Mouse (Mus musculus) spleen, adult 18-20 months (tissue): ENCODE data around the gene Tiam1.

Source experiments
- DNase-seq, 2 experiments: peaks; one replicate each; pipeline ENCODE4 v3.0.0; 2022; ENCODE audit warnings: mixed read lengths in 2 of 2

Gene Tiam1

DNA sequence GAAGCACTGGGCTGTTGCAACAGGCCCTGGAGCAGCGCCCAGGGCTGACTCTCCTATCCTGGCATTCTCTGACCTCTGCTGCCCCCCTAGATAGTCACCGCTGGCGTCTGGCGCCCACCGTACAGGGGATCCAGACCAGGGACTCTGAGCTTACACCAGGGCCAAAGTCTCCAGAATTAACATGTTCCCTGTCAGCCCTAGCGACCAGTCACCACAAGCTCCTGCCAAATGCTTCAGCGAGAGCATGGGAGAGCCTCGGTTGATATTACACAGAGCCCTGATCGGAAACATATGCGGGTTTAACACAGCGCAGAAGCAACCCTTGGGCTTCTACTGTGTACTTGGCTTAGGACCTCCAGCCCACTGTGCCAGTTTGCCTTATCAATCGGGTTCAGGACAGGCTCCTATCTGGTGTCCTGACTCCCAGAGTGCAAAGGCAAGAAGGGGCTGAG is 151.8 kb downstream of the Tiam1 start:
- no peak for DNase-seq

DNA sequence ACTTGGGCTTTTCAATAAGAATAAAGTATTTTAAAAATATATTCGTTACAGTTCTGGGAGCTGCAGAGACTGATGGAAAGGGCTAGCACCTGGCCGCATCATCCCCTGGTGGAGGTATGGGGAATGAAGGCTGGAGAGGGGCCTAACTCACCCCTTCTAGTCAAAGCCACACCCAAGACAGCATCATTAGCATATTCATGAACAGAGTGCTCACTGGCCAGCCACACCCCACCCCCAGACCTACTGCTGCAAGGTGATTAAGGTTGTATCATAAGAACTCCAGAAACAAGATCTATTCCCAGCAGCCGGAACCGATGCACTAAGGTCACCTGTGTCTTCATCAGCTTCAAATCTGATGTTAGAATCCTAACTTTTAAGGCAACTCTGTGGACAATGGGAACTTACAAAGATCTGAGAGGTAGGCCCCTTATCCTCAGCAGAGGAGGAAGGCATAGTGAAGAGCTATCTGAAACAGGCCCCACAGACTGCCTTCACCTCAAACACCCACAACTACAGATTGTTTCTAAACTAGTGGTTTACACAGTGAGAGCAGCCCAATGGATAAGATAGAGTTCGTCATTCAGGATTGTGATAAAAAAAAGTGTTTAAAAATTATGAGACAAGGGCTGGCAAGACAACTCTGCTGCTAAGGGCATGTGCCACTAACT is 153.1 kb downstream of the Tiam1 start:
- no peak for DNase-seq

DNA sequence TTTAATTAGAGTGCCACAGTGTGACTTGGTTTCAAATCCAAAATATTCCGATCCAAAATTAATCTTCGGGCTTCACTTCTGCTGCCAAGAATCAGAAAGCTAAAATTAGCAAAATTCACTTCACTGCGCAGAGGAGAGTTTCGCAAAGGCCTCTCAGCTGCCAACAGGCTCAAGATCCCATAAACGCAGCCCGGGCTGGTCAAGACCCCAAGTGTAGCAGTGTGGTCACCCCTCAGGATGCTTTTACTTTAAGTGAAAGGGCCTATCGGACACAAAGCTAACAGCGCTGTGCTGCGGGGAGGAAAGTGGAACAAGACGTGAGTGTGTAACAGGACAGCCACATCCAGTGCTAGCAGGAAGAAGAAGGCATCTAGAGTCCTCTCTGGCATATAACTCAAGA is 153.8 kb downstream of the Tiam1 start:
- no peak for DNase-seq

DNA sequence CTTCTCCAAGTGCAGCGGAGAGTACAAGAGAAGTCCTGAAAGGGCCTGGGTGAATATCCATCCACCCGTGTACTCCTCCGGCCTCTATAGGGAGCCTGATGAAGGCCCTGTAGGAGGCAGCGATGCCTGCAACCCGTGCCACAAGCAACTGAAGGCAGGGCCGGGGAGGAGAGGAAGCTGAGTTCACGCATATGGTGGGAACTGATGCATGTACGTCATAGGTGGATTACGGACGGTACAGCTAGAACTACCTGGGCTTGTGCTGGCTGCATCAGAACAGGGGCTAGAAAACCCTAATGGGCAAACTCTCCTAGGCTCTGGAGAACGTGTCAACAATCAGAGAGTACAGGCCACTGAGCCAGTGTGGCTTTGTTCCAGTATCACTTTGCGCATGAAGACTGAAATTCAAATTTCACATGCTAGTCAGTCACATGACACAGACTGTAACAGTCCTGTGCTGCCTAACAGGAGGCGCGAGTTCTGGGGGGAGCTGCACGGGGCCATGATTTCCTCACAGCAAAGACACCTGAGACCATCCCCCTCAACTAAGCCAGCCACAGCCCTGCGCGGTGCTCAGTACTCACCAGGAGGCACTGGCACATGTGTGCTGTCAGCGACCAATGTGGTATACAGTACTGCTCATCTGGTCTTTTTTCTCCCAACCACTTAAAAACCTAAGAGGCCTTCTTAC is 156.8 kb downstream of the Tiam1 start:
- DNase-seq: peak in 1 of 2 experiments; percentile 22

DNA sequence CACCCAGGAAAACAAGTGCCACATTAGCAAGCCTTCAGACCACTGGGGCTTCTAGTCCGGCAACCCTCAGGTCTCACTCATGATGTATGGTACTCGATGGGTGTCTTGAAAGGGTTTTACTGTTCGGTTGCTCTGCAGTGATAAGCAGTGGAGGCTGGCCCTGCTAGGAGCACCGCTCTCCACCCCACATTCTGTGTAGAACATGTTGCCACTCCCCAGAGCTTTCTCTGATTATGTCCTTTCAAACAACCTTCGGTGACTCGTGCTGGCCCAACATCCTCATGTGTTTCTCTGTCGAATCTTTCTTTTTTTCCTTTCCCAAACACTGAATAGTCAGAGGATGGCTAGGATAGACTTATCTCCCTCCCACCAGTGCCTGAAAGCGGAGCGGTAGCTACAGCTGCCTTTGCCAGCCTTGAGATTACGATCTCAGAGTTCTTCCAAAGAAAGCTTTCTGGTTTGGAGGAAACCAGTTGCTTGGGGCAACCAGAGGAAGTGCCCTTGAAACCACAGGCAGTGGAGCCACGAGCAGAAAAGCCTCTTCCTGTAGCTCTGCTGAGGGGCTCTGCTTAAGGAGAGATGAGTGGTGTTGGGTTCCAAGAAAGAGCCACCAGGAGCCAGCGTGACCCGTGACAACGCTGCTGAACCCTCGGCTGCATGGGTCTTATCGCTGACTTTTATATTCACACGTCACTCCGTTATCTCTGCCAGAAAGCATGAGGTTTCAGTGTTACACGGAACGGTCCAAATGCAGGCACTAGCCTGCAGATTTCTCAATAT is 157.7 kb downstream of the Tiam1 start:
- DNase-seq: peak in 1 of 2 experiments; percentile 27

DNA sequence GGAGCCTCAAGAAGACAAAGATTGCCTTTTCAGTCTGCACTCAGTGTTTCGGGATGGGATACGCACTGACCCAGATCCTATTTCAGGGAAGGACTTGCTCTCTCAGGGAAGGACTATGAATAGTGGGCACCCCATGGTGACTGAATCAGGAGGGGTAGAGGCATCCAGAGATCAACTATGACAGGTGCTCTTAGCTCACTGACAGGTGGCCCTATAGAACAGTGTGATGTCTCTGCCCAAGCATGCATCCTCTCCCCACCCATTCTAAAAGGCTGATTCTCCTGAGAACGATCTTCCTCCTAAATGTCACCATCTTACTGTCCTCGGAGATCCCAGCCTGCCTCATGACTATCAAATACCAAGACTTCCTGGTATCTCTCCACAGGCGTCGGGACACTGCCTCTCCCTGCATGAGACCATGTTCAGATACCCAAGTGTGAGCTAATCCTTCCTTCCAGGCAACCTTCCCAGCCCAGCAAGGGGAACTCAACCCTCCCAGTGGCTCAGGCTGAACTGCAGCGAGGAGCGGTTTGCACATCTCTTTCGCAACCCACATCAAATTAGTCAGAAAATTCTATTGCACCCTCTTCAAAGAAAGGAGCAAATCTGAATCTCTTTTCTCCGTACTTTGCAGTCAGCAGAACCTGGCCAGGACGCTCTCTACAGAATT is 163.4 kb downstream of the Tiam1 start:
- DNase-seq: no peak

DNA sequence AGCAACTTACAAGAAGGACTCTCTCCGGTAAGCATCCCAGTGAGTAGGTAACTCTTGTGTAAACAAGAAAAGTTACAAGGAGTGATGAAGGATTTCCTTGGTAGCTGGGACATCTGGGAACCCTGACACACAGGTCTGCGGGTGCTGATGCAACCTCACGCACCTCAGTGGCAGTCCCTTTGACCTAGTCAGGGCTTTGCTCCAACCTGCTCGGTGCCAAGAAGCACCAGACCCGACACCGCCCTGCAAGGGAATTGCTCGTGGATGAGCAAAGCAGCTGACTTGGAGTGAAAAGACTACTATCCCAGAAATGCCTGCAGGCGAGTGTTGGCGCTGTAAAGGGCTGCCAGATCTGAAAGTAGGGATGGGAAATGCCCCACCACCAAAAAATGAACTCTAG is 168.1 kb downstream of the Tiam1 start:
- DNase-seq: no peak

DNA sequence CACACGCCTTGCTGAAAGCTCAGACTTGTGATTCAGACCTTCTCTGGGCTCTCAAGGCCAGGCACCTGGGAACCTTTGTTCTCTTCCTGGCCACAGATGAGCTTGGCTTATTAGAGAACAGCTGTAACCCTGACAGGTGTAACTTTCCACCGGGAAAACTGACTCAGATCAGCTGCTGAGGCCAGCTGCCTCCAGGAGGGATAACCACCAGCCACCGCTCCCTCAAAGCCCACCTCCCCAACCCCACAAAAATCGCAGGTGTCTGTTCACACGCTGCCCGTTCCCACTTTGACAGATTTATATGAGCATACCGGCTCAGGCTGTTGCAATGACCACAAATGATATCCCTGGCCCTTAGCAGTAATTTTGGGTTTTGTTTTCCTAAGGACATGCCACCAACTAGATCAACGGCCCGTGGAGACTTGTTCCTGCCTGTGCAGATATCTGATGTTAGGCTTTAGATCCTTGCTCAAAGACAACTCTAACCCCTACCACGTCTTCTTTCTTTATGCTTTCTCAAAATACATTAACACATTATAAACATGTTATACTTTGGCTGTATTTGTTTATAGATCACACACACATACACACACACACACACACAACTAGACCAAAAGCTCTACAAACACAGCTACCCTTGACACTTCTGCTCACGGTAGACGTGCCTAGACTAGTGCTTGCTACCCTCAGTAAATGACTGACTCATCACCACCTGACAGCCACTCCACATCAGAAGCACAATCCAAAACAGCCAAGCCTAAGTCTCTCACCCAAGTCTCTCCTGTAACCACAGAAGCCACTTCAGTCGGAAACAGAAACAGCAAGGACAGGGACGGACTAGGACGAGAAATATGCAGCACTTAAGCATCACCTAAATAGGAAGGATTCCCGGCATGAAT is 169.5 kb downstream of the Tiam1 start:
- DNase-seq: no peak

DNA sequence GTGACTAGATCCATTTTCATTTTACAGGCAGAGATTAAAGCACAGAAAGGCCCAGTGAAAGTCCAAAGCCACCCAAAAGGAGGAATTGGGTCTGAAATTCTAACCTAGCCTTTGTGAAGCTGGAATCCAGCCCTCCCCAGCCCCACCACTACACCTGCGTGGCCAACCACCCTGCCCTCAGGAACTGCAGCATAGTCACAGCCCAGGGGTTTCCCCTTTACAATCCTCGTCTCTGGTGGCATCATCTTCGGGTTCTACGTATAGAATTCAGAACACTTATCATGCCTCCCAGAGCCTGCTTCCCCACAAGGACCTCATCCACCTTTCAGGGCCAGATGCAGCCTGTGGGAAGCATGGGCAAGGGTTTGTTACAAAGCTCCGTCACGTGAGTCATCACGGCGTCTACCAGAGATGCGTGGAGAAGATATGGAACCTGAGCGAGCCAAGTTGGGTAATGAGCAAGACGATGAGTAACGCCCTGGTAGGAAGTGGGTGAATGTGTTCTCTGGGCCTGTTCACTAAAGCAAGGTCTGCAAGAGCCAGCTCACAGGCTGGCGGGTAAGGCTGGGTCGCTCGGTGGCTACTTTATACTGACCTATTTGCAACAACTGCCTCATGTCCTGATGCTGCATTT is 170.6 kb downstream of the Tiam1 start:
- DNase-seq: no peak

DNA sequence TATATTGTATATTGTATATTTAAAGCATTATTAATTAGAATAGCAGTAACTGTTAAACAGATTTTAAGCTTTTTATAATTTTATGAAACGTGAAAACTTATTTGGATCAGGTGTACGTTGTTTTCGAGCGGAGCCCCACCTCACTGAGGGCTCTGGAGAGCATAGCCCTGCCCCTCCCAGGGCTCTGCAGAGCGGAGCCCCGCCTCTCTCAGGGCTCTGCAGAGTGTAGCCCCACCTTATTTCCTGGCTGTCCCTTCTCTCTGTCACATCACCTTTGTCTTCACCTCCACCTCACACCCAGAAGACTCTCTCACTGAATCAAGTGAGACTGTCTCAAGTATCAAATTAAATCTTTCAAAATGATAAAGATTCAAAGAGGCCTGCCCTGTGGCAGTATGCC is 171.6 kb downstream of the Tiam1 start:
- DNase-seq: no peak

DNA sequence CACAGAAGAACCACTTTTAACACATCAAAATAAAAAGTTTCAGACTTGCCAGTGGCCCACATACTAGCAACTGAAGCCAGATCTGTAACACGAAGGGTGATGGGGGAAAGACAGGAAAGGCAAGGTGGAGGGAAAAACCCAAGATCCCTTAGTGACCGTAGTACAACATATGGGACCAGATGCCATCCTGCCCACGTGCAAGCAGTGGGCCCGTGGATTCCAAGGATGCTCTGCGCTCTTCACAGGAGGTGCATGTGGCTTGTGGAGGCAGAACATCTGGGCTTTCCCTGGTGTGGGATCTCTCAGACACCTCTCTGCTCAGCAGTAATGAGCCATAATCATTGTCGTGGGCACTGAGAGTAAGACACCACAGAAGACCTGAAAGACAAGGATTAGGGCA is 175.5 kb downstream of the Tiam1 start:
- DNase-seq: no peak

DNA sequence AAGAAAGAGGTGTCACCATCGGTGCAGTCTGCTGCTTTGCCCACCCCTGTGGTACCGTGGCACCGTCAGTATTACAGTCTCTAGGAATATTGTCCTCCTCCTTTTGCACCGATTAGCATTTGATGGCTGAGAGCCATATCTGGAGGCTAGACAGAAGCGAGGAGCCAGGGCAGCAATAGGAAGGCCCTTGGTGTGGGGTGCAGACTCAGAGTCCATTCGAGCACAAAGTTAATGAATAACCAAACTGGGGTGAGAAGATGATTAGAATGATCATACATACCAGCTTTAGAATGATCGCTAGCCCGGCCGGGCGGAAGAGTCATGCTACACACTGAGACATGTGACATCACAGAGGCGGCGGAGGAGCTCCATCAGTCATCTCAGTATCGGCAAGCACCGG is 180.7 kb downstream of the Tiam1 start:
- DNase-seq: no peak

DNA sequence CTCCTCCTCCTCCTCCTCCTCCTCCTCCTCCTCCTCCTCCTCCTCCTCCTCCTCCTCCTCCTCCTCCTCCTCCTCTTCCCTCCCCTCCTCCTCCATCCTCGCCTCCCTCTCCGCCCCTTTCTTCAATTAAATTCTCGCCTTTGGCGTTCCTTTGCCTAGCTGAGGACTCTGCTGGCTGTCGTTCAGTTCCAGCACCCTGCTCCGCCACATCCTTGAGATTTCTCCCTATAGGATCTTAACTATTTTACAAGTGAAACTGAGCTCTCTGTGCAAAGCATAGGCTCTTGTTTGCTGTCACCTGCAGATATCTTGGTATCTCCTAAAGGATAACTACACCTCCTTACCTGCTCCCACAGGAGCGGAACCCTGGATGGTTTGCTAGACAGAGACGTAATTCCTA is 182.7 kb downstream of the Tiam1 start:
- no peak for DNase-seq

DNA sequence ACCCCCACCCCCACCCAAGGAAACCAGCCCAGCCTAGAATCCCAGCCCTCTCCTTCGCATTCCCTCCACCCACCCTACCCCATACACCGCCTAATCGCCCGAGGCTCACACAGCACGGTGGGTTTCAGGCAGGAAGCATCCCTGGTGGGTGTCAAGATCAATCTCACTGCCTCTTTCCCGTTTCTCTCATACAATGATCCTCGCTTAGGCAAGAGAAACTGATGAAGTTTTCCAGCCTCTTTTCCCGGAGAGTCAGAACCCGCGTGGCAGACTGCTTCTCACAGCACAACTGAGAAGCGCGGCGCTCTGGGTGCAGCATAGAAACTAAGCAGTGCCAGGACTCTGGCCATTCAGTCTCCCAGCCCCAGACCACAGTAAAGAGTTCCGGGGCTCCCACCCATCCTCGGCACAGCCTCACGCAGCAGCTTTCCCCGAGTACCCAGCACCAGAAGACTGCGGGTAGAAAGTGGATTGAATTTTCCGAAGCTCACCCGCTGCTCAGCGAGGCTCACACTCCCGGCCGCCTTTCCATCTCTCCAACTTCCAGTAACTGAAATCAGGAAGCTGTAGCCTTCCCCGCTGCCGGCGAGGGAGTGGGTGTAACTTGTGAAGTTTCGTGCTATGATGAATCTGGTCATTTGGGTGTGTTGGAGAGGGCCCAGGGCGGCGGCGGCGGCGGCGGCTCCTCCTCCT is 183.2 kb downstream of the Tiam1 start:
- DNase-seq: peak; percentile 10 to 23

DNA sequence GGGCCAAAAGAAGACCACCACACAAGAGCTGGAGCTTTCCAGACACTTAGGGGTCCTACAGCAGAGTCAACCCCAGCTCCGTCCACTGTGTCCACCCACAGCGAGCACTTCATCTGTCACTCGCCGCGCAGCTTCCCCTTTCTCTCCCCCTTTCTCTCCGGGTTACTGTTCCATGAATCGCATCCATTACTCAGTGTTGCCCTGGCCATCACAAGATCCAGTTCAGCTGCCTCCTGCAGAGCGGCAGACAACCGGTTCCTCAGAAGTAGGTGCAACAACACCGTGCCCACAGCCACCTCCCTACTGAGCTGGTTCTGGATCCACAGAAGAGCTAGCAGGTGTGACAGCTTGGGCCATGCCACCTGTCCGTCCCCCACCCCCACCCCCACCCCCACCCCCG is 184.6 kb downstream of the Tiam1 start:
- DNase-seq: no peak

DNA sequence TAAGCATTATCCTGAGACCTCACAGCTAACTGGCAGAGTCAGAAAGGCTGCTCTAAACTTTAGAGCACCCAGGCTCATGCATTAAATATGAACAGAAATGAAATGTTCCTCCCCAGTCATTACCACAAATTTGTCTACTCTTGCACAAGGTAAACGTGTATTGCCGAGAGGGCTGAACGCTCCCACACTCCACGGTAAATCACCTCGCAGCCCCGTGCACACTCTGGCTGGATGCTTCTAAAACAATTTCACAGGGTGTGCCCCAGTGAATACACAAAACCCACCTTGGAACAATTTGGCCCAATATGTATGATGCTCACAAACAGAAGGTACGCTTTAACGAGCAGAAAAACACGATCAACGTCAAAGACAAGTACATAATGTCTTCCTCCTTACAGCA is 185.5 kb downstream of the Tiam1 start:
- DNase-seq: no peak

DNA sequence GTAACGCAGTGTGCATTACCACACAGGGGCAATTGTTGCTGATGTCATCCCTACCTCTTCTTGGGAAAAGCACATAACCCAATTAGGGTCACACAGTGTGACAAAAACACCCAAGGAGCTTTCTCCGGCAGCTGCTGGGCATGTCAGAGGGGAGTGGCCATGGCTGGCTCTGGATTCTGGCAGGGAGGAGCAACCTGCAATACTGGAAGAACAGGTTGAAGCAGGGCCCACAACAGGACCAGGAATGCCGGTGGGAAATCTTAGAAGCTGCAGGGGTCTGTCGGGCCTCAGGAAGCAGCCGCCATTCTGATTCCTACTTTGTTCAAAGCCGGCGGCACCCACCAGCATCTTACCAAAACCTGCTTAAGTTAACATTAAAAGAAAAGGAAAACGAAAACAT is 189.0 kb downstream of the Tiam1 start:
- DNase-seq: no peak

DNA sequence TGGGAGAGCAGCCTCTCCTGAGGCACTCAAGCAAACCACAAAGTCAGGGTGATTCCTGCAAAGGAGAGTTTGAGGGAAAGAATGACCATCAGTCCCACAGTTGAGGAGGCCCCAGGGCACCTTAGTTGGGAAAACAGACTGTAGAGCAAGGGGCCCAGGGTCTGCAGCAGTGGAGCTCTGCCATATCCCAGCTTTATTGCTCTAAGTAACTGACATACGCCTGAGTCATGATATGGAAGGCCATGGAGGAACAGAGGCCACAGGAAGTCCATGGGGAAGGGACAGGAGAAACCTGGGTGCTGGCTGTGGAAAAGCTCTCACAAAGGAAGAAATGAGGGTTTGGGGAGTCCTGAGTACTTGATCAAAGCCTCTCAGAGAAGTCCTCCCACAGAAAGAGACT is 189.5 kb downstream of the Tiam1 start:
- DNase-seq: no peak

DNA sequence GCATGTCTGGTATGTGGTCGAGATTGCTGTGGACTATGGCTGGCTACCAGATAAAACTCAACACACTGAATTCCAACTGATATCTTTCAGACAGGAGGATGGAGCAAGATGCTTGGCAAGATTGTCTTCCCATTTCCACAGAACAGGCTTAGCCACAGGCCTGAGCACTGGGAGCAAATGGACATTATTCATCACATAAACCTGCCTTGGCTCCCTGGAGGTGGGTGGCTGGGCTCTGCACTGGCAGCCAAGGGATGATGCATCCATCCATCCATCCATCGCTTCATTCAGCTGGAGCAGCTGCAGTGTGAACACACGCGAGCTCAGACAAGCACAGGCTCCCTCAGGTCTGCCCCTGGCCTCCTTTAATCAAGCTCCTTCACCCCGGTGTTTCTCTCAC is 190.7 kb downstream of the Tiam1 start:
- no peak for DNase-seq

DNA sequence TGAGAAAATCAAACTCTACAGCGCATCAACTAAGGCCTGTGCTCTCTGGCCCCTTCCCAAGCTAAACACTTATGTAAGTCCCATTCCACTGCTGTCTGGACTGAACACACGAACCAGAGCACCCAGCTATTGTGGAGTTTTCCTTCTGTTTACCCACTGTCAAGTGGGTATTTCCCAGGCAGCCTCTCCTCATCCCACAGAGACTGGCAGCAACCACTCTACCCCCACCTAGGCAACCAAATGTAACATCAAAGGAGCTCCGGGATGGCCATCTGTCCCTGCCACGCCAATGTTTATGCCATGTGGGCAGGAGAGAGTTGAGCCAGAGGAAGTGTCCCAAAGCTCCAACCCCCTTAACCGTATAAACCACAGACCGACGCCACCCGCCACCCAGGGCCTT is 192.8 kb downstream of the Tiam1 start:
- DNase-seq: no peak

DNA sequence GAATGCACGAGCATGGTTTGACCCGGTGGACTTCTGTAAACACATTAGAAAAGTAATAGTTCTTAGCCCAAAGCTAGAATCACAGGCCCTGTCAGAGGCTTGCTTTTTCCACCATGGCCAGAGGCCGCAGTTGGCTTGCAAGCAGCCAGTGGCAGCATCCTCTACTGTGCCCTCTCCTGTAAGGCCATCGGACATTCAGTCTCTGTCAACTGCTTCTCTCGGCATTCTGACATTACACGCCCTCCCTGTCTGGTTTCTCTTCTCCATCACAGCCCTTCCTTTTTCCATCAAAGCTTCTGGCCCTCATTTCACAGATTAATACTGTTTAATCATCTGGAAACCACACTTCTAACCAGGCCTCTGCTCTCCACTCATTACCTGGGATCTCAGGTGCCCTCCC is 193.3 kb downstream of the Tiam1 start:
- DNase-seq: no peak
